Mouse (Mus musculus): ENCODE measurements at regions not wholly inside any gene's neighbourhood (a gene's known extent, or its start where the extent isn't known, plus 50 kb on each side); places are given as distances from the start of the nearest gene placed in this dataset.

- no peak for DNase-seq
- Histone ChIP-seq H3K27me3 (ENCODE audit: control insufficient read depth, insufficient read depth, low read length) (no peaks in the 10 kb centered on the region), H3K27ac (replicated peaks; ENCODE audit: low read depth, low read length) (no peak overlapping the region), H3K9ac (replicated peaks; ENCODE audit: low read length) (no peak overlapping the region), H3K9me3 (ENCODE audit: control insufficient read depth, low read length) (no peaks in the 10 kb centered on the region), H3K4me1 (ENCODE audit: control insufficient read depth, insufficient read depth, low read length) (no peaks in the 10 kb centered on the region), H3K4me3 (replicated peaks; ENCODE audit: low read depth, low read length) (no peak overlapping the region), H3K36me3 (ENCODE audit: control insufficient read depth, insufficient read depth, low read length) (no peaks in the 10 kb centered on the region), H3K4me2 (ENCODE audit: low read length) (no peak overlapping the region)
- WGBS: 50% methylated on average over 1 of the region's 1 CpGs
- no peak for ATAC-seq (ENCODE audit: low FRiP score, low TSS enrichment)
Observed at GRCm38 (mm10) chr9:30848249-30848648, 74.0 kb downstream of the Adamts15 start.

GRCm38 (mm10) chr9:30845609-30846290 lies 76.5 kb downstream of the Adamts15 start:
- DNase-seq: no peak
- no peak overlapping the region for H3K9ac ChIP-seq (replicated peaks; ENCODE audit: low read length)
- H3K27ac ChIP-seq (replicated peaks; ENCODE audit: low read depth, low read length): no peak overlapping the region
- no peaks in the 10 kb centered on the region for H3K9me3 ChIP-seq (ENCODE audit: control insufficient read depth, low read length)
- WGBS: 51% methylated on average over 10 of the region's 10 CpGs
- H3K4me3 ChIP-seq (replicated peaks; ENCODE audit: low read depth, low read length): no peak overlapping the region
- H3K4me1 ChIP-seq (ENCODE audit: control insufficient read depth, insufficient read depth, low read length): no peaks in the 10 kb centered on the region
- ATAC-seq (ENCODE audit: low FRiP score, low TSS enrichment): no peak
- H3K36me3 ChIP-seq (ENCODE audit: control insufficient read depth, insufficient read depth, low read length): no peaks in the 10 kb centered on the region
- H3K27me3 ChIP-seq (ENCODE audit: control insufficient read depth, insufficient read depth, low read length): no peaks in the 10 kb centered on the region
- no peak overlapping the region for H3K4me2 ChIP-seq (ENCODE audit: low read length)

- no peaks in the 10 kb centered on the region for H3K27me3 ChIP-seq (ENCODE audit: control insufficient read depth, insufficient read depth, low read length)
- H3K4me1 ChIP-seq (ENCODE audit: control insufficient read depth, insufficient read depth, low read length): no peaks in the 10 kb centered on the region
- H3K36me3 ChIP-seq (ENCODE audit: control insufficient read depth, insufficient read depth, low read length): no peaks in the 10 kb centered on the region
- no peak overlapping the region for H3K4me3 ChIP-seq (replicated peaks; ENCODE audit: low read depth, low read length)
- H3K9ac ChIP-seq (replicated peaks; ENCODE audit: low read length): no peak overlapping the region
- H3K9me3 ChIP-seq (ENCODE audit: control insufficient read depth, low read length): no peaks in the 10 kb centered on the region
- DNase-seq (no peak), ATAC-seq (ENCODE audit: low FRiP score, low TSS enrichment) (no peak)
- H3K27ac ChIP-seq (replicated peaks; ENCODE audit: low read depth, low read length): no peak overlapping the region
- WGBS: 88% methylated on average over 8 of the region's 8 CpGs
- no peak overlapping the region for H3K4me2 ChIP-seq (ENCODE audit: low read length)
Observed at GRCm38 (mm10) chr9:30844079-30844563, 78.1 kb downstream of the Adamts15 start.

- no peak overlapping the region for H3K9ac ChIP-seq (replicated peaks; ENCODE audit: low read length)
- H3K9me3 ChIP-seq (ENCODE audit: control insufficient read depth, low read length): no peaks in the 10 kb centered on the region
- DNase-seq (no peak), ATAC-seq (ENCODE audit: low FRiP score, low TSS enrichment) (no peak)
- H3K27me3 ChIP-seq (ENCODE audit: control insufficient read depth, insufficient read depth, low read length): no peaks in the 10 kb centered on the region
- H3K4me1 ChIP-seq (ENCODE audit: control insufficient read depth, insufficient read depth, low read length): no peaks in the 10 kb centered on the region
- no peak overlapping the region for H3K4me3 ChIP-seq (replicated peaks; ENCODE audit: low read depth, low read length)
- no peak overlapping the region for H3K4me2 ChIP-seq (ENCODE audit: low read length)
- no peaks in the 10 kb centered on the region for H3K36me3 ChIP-seq (ENCODE audit: control insufficient read depth, insufficient read depth, low read length)
- no peak overlapping the region for H3K27ac ChIP-seq (replicated peaks; ENCODE audit: low read depth, low read length)
- WGBS: 55% methylated on average over 4 of the region's 4 CpGs
Observed at GRCm38 (mm10) chr9:30834908-30835307, 87.3 kb downstream of the Adamts15 start.

- 85% methylated on average over 10 of the region's 10 CpGs for WGBS
- no peak overlapping the region for H3K4me2 ChIP-seq (ENCODE audit: low read length)
- no peak overlapping the region for H3K4me3 ChIP-seq (replicated peaks; ENCODE audit: low read depth, low read length)
- no peak overlapping the region for H3K27ac ChIP-seq (replicated peaks; ENCODE audit: low read depth, low read length)
- DNase-seq: no peak
- no peaks in the 10 kb centered on the region for H3K4me1 ChIP-seq (ENCODE audit: control insufficient read depth, insufficient read depth, low read length)
- H3K9me3 ChIP-seq (ENCODE audit: control insufficient read depth, low read length): no peaks in the 10 kb centered on the region
- no peaks in the 10 kb centered on the region for H3K36me3 ChIP-seq (ENCODE audit: control insufficient read depth, insufficient read depth, low read length)
- no peak for ATAC-seq (ENCODE audit: low FRiP score, low TSS enrichment)
- no peak overlapping the region for H3K9ac ChIP-seq (replicated peaks; ENCODE audit: low read length)
- no peaks in the 10 kb centered on the region for H3K27me3 ChIP-seq (ENCODE audit: control insufficient read depth, insufficient read depth, low read length)
Observed at GRCm38 (mm10) chr9:30834565-30834905, 87.7 kb downstream of the Adamts15 start.

- Histone ChIP-seq H3K9ac (replicated peaks; ENCODE audit: low read length) (no peak overlapping the region), H3K9me3 (ENCODE audit: control insufficient read depth, low read length) (no peaks in the 10 kb centered on the region)
- WGBS: 93% methylated on average over 15 of the region's 15 CpGs
Observed at GRCm38 (mm10) chr9:30833836-30834564, 88.3 kb downstream of the Adamts15 start.

GRCm38 (mm10) chr9:30829158-30829870 lies 92.9 kb downstream of the Adamts15 start:
- H3K9me3 ChIP-seq (ENCODE audit: control insufficient read depth, low read length): no peaks in the 10 kb centered on the region
- ATAC-seq (ENCODE audit: low FRiP score, low TSS enrichment) (no peak), DNase-seq (no peak)
- H3K27ac ChIP-seq (replicated peaks; ENCODE audit: low read depth, low read length): no peak overlapping the region
- no peak overlapping the region for H3K9ac ChIP-seq (replicated peaks; ENCODE audit: low read length)
- no peaks in the 10 kb centered on the region for H3K27me3 ChIP-seq (ENCODE audit: control insufficient read depth, insufficient read depth, low read length)
- 82% methylated on average over 3 of the region's 3 CpGs for WGBS
- no peak overlapping the region for H3K4me2 ChIP-seq (ENCODE audit: low read length)
- H3K4me1 ChIP-seq (ENCODE audit: control insufficient read depth, insufficient read depth, low read length): no peaks in the 10 kb centered on the region
- no peak overlapping the region for H3K4me3 ChIP-seq (replicated peaks; ENCODE audit: low read depth, low read length)
- no peaks in the 10 kb centered on the region for H3K36me3 ChIP-seq (ENCODE audit: control insufficient read depth, insufficient read depth, low read length)

More at GRCm38 (mm10) chr9:30833836-30834564, 88.3 kb downstream of the Adamts15 start:
- Histone ChIP-seq H3K4me3 (replicated peaks; ENCODE audit: low read depth, low read length) (no peak overlapping the region), H3K4me1 (ENCODE audit: control insufficient read depth, insufficient read depth, low read length) (no peaks in the 10 kb centered on the region), H3K27ac (replicated peaks; ENCODE audit: low read depth, low read length) (no peak overlapping the region), H3K4me2 (ENCODE audit: low read length) (no peak overlapping the region), H3K36me3 (ENCODE audit: control insufficient read depth, insufficient read depth, low read length) (no peaks in the 10 kb centered on the region), H3K27me3 (ENCODE audit: control insufficient read depth, insufficient read depth, low read length) (no peaks in the 10 kb centered on the region)
- no peak for DNase-seq
- ATAC-seq (ENCODE audit: low FRiP score, low TSS enrichment): no peak

- Histone ChIP-seq H3K27ac (replicated peaks; ENCODE audit: low read depth, low read length) (no peak overlapping the region), H3K36me3 (ENCODE audit: control insufficient read depth, insufficient read depth, low read length) (no peaks in the 10 kb centered on the region), H3K4me1 (ENCODE audit: control insufficient read depth, insufficient read depth, low read length) (no peaks in the 10 kb centered on the region), H3K27me3 (ENCODE audit: control insufficient read depth, insufficient read depth, low read length) (no peaks in the 10 kb centered on the region), H3K9me3 (ENCODE audit: control insufficient read depth, low read length) (no peaks in the 10 kb centered on the region), H3K9ac (replicated peaks; ENCODE audit: low read length) (no peak overlapping the region), H3K4me3 (replicated peaks; ENCODE audit: low read depth, low read length) (no peak overlapping the region), H3K4me2 (ENCODE audit: low read length) (no peak overlapping the region)
- no peak for ATAC-seq (ENCODE audit: low FRiP score, low TSS enrichment)
- WGBS: 86% methylated on average over 1 of the region's 1 CpGs
- no peak for DNase-seq
Observed at GRCm38 (mm10) chr9:30827780-30828179, 94.5 kb downstream of the Adamts15 start.

Measured in midbrain, embryonic 14.5 days (tissue).